ENCODE assay signal across 14 mouse cellular contexts in genomic region chr12:8953136-8953535, GRCm38 (mm10). TPM values are rescaled to one million over a fixed set of nuclear protein-coding genes. Genes with fewer than 3 reads are reported as not detected.
"Had no signal": no experiment of that assay in that cellular context is flagged by ENCODE, and none has a peak within 500 bp of the region (broad histone marks: within the 10 kb centered on the region; RNA-seq: fewer than 3 reads in every experiment).

No protein-coding gene starts in this region.

- H3K9ac ChIP-seq: liver, embryonic 12.5 days; lung, embryonic 15.5 days; midbrain, embryonic 15.5 days; neural tube, embryonic 13.5 days had no signal

- DNase-seq: kidney, adult 18-20 months; kidney, postnatal 10 days; kidney, postnatal 4 days; lung, postnatal 14 days; right cerebral cortex, postnatal 14 days; thymus, postnatal 36 days had no signal

- ATAC-seq: liver, embryonic 12.5 days; midbrain, embryonic 15.5 days had no signal

- H3K27me3 ChIP-seq: midbrain, embryonic 15.5 days had no signal

- H3K4me2 ChIP-seq: liver, embryonic 12.5 days; lung, embryonic 15.5 days; midbrain, embryonic 11.5 days; midbrain, embryonic 15.5 days; neural tube, embryonic 13.5 days had no signal

- H3K9me3 ChIP-seq: liver, embryonic 12.5 days; lung, embryonic 15.5 days; midbrain, embryonic 15.5 days; neural tube, embryonic 13.5 days had no signal

- H3K36me3 ChIP-seq: liver, embryonic 12.5 days; lung, embryonic 15.5 days; midbrain, embryonic 15.5 days; neural tube, embryonic 13.5 days had no signal

- H3K4me3 ChIP-seq: left cerebral cortex, adult 2 months; liver, embryonic 12.5 days; lung, embryonic 15.5 days; megakaryocyte, embryonic 14.5 days; midbrain, embryonic 15.5 days; neural tube, embryonic 13.5 days had no signal

- H3K27ac ChIP-seq: left cerebral cortex, adult 2 months; liver, embryonic 12.5 days; macrophage; midbrain, embryonic 15.5 days; neural tube, embryonic 13.5 days had no signal

RNA-seq across cellular contexts. Expression of gene Matn3, which starts 5.4 kb away (rescaled TPM):
- polyA plus RNA-seq: macrophage had no signal
